Mouse (Mus musculus) thymus, postnatal 25 days (tissue): ENCODE measurements around the gene Kbtbd13.

Source experiments
- DNase-seq: peaks from one replicate; pipeline ENCODE4 v3.0.0; 2022

The Kbtbd13 gene

DNA sequence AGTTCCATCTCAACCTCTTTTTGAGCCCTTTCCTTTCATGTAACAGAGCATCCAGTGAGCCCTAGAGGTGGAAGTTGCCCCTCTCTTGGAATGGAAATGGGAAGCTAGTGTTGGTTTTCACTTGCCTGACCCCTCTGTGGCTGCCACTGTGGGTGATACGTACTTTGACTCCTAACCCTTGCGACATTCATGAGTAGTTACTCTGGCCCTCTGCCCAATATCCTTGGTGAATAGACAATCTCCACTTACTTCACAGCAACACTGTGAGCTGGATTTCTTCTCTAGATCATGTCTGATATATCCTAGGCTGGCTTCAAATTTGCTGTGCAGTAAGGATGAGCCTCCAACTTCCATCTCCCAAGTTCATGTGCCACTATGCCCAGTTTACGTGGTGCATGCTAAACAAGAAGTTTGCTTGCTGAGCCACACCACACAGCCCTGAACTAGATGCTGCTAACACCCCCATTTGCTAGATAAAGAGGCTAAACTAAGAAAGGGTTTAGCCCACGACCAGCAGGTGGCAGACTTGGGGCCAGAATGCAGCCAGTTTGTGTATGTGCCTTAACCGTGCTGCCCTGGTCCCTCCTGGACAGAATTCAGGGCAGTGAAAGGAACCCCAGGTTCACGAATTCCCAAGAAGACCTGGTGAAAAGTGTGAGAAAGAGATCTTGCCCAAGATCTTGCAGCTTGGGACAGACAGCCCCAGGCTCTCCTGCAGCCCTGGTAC is 1.3 kb upstream of the Kbtbd13 start:
- DNase-seq: peak; percentile 60

DNA sequence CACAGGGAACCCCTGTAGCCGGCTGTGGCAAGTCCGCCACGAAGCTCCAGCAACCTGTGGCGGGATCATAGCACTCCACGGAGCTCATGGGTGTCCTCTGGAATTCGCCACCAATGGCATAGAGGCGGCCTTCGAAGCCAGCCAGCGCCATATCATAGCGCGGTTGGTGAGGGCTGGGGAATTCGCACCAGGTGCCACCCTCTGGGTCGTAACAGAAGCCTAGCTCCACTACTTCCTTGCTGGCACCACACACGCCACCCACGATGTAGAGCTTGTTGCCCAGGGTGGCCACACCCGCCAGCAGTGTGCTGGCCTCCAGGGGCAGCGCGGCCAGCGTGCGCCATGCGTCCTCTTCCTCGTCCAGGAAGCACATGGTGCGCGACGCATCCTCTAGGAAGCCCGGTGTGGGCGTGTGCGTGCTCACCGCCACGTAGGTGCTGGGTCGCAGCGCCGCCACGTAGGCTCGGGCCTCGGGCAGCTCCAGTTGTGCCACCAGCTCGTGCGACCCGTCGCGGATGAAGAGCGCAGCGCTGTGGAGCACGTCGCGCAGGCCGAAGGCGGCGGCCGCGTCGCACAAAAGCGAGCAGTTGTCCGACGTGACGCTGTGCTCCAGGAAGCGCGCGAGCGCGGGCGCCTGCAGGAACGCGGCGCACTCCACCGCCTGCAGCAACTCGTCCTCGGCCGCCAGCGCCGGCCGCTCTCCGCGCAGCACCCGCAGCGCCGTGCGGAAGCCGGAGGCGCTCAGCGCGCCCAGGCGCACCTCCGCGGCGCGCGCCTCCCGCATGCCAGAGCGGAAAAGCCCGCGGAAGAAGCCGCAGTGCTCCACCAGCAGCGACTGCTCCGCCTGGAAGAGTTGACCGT is 470 bp downstream of the Kbtbd13 start:
- DNase-seq: no peak

DNA sequence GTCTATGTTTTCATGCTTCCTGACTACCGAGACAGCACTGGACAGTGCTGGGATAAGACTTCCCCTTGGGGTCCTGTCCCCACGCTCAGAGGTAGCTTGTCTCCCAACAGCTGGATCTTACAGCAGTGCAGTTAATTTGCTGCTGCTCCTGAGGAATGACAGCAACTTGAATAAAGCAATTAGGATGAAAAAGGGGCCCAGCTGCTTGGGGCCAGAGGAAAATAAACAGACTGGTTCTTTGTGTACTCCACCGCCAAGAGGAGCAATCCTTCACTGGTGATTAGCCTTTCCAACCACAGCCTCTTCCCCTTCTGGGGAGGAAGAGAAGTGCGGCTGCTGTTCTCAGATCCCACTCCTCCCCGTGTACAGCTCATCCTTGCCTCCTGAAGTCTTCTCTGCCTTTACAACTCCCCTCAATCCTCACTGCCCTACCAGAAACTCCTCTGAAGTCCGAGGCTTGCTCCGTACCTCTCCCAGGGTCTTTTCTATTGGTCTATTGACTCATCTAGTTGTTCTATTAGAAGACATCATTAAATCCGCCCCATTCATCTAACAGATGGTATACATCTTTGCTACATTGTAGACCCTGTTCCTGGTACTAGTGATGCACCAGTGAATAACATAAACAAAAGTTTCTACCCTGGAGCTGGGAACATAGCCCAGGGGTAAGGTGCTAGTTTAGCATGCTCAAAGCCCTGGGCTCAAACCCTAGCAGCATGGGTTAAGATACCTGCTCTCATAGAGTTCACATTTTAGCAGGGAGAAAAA is 4.9 kb downstream of the Kbtbd13 start:
- no peak for DNase-seq

DNA sequence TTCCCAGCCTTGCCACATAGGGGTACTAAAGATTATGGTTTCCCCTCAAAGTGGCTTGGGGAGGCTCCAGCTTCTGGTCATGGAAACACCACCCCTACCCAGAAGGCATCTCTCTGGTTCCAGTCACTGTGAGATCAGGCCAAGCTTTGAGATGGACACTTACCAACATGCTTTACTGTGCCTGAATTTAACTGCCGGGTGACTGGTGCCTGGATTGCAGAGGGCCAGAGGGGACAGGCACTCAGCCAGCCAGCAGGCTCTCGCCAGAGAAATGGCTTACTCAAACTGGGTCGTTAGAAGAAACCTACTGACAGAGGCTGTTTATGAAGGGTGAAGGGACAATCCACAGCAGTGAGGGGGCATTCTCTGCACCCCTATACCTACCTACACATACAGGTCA is 7.2 kb downstream of the Kbtbd13 start:
- no peak for DNase-seq

DNA sequence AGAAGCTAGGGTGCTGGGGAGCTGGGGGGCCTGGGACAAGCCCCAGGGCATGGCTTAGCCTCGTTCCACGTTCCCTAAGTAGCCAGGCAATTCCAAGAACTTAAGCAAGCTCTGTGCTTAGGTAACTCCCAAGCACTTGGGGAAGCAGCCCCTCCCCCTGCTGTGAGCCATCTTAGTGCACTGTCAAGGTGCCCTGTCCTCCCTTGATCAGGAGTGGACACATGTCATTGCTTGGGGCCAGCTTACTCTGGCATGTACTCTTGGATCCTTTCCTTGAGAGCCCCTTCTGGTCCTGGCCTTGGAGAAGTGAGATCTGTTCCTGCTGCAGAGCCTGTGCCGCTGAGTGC is 8.7 kb downstream of the Kbtbd13 start:
- no peak for DNase-seq

DNA sequence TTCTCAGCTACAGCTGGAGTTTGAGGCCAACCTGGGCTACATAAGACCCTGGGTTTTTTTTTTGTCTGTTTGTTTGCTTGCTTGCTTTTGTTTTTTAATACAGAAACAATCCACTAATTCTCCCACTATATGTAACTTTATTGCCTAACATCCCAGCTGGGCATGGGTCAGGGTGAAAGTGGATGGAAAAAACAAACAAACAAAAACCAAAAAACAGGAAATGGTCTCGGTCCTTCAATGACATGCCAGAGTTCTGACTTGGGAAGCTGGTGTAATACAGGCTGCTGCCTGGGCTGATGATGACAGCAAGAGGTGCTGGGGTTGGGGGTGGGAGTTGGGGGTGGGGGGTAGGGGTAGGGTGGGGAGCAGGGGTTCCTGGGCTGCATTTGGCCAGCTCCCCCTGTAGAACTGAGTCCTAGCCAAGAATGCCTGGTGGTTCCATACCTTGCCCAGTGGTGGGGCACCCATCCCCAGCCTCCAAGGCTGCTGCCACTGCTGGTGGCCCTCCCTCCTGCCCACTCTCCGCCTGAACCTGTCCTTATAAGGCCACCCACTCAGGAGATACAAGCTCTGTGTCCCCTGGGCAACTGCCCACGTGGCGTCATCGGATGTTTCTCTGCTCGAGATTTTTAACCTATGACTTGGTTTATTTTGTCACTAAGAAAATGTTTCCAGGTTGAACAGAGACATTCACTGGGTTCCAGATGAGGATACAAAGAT is 9.3 kb downstream of the Kbtbd13 start:
- DNase-seq: no peak

DNA sequence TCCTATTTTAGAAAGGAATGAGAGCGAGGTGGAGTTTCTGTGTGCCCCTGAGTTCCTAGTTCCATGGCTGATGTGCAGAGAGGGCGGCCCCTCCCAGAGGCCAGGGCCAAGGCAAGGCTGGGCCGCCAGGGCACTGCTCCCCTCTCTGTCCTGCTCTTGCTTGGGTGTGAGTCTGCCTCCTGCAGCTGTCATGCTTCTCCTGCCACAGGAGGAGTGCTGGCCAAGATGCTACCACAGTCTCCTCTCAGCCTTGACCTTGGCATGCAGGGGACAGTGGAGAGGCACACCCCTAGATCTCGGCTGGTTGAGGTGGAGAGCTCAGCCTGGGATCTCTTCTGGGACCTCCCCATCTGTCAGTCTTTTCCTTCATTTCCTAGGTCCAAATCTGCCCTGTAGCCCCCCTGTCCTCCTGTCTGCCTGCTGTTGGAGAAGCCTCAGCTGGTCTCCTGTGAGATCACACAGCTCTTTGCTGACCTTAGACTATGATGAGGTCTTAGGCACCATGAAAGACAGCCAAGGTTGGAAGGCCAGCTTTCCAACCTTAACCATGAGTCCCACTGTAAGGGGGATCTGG is 10.3 kb downstream of the Kbtbd13 start:
- DNase-seq: no peak

DNA sequence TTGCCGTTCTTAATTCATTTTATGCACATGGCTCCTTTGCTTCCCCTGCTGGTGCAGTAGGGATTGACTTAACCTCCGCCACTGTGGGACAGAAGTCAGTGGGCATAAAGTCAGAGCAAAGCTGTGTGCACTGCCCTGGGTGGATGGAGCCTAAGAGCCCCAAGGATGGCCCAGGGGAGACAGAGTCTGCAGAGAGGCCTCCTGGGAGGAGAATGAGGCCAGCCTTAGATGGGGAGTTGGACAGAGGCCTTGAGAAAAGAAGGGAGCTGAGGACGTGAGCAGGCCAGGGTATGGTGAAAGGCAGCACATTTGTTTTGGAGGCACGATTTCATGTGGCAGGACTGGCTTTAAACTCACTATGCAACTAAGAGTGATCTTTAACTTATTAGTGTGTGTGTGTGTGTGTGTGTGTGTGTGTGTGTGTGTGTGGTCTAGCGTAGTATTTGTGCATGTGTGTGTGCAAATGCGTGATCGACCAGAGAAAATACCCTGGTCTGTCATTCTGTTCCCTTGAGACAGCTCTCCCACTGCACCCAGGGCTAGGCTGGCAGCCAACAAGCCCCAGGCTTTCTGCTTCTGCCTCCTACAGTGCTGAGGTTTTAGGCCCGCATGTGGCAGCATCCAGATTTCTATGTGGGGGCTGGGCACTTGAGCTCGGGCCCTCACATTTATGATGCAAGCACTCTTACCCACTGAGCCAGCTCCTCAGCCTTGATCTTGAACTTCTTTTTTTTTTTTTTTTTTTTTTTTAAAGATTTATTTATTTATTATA is 16.1 kb downstream of the Kbtbd13 start:
- DNase-seq: no peak

DNA sequence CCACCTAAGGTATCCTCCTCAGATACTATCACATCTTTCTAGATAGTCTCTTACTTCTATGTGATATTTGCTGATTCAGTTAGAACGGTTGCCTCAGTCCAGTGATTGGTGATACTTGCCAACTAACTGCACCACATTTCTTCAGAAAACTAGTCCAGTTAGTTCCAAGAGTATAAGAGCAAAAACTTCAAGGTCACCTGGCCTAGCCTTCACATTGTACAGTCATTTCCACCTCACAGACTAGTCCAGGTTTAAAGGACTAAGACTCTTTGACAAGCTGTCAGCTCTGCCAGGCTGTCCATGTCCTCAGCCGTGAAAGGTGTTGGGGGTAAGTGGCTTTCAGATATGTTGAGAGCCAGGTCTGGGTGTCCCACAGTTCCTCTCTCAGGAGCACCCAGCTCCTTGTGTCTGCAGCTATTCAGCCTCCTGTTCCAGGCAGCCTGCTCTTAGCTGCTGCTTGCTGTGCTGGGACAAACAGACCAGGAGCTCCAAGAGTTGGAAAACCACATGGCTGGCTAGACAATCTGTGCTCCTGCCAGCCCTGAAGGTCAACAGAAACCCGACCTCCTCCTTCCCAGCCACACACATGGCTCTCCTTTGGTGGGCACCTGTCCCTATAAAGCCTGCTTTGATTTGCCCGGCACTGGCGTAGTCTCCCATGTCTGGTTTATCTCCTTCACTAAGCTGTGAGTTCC is 16.8 kb downstream of the Kbtbd13 start:
- DNase-seq: no peak

DNA sequence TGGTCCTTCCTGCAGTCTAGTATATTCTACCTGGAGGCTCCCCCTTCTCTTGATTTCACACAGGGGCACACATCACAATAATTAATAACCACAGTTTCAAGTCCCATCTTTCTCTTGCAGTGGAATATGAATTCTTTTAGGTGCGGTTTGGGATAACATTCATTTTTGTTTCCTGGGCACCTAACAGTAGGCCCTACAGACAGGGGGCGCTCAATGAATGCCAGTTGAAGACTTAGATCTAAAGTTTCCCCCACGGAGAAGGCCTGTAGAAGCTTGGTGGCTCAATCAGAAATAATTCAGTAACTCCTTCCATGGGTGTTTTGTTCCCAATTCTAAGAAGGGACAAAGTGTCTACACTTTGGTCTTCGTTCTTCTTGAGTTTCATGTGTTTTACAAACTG is 19.0 kb downstream of the Kbtbd13 start:
- DNase-seq: peak; percentile 57

DNA sequence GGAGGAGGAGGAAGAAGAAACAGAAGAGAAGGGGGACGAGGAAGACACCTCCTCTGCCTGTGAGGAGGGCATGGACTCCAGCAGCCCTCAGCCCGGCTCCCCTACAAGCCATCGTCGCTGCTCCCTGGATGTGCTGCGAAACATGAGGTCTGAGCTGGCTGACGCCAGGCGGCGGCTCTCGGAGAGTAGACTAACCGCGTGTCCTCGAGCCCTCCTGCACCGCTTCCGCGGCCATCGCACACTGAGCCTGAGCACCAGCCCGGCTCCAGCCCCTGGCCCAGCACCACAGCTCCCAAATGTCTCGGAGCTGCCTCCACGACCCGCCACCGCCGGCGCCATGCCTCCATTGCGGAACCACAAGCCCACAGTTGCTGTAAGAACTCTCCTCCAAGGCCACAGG is 19.7 kb downstream of the Kbtbd13 start:
- DNase-seq: no peak

DNA sequence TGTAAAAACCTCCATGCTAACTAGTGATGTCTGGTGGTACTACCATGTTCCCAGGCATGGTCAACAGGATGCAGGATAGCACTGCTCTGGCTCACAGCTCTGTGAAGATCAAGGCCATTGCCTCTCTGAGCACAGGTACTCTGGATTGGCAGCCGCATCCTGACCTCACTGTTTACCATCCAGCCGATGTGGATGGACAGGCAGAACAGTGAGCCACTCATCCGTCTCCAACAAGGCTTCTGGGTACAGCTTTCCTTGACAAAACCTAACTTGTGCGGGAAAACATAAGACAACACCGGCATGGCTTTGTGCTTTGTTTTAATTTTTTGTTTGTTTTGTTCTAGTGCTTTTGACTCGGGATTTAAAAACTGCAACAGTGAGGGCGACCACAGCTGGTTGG is 25.7 kb downstream of the Kbtbd13 start:
- no peak for DNase-seq

DNA sequence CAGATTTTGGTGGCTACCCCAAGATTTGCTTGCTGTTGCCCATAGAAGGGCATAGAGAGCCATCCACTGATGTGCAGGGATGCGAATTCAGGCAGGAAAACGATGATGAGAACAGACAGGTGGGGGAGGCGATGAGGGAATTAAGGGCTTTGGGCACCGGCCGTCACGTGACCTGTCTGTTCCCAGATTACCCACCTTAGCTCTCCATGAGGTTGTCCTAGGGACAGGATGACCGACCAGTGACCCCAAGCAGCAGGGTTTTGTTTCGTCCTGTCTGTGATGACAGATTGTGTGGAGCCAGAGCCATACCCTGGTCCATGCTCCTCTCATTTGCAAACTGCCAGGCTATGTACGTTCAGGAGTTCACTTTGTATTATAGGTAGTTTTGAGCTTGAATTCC is 27.8 kb downstream of the Kbtbd13 start:
- no peak for DNase-seq

DNA sequence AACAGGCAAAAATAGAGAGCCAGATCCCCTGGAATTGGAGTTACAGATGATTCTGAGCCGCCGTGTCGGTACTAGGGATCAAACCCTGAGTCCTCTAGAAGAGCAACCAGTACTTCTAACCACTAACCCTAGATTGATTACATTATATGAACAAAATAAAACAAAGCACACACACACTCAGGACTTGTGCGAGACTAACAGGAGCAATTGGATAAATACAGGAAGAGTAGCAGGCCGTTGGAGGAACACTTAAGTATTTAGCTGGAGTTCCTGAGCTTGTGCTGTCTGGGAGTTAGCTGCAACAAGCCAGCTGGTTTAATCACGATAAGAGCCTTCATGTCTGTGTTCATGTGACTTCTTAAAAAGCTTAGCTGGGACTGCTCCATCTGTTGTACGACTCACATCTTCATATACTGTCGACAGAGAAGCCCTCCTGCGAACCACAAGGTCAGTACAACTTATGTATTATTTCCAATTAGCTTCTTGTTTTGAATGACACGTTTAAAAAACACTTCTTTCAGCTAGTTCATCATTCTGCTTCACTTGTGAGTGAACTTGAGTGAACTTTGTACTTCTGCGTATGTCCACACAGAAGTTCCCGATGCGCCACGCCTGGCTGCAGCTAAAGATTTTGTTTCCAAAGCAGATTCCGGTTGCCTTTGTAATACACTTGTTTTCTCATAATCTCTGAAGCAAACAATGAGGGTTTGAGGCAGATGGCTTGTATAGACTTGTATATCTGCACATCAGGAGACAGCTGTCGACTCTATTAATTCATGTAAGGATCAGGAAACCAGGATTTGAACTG is 30.6 kb downstream of the Kbtbd13 start, which contains the start of gene Ubap1l:
TSS of gene Ubap1l (plus strand) at position 401 of the 808 bp plus-strand sequence.
- DNase-seq: no peak

DNA sequence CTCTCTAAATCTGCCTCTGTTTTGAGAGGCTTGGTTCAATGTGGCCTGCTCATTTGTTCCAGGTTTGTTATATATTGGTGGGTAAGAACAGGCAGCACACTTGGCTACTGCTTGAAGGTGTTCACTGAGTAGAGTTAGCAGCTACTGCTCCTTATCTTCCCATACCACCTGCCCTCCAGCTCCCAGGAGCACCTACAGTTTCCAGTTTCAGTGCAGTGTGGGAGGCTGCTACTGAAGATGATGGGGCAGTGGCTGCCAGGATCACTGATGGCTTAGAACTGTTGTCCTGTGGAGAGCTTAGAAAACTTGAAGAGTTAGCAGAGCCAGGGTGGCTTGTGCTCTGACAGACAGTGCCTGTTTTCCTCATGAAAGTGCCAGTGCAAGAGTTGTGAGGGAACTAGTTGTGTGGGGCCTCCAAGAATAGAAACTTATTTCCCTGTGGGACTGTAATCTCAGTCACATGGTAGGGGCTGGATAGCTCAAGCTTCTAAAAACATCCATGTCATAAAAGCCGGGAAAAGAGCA is 32.4 kb downstream of the Kbtbd13 start:
- DNase-seq: no peak

DNA sequence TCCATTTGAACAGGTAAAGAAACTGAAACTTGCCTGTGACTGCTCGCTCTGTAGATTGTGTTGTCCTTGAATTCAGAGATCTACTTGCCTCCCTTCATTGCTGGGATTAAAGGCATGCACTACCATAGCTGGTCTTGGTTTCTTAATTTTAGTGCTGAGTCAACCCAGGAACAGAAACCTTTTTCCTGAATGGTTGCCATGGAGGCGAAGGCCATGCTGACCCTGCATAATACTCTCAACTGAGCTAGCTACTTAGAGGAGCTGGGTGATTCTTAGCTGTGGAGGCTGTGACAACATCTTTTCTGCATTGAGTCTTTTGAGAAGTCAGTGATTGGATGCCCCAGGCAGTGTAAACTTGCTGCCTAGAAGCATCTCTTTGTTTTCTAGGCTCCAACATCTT is 34.5 kb downstream of the Kbtbd13 start:
- DNase-seq: no peak

DNA sequence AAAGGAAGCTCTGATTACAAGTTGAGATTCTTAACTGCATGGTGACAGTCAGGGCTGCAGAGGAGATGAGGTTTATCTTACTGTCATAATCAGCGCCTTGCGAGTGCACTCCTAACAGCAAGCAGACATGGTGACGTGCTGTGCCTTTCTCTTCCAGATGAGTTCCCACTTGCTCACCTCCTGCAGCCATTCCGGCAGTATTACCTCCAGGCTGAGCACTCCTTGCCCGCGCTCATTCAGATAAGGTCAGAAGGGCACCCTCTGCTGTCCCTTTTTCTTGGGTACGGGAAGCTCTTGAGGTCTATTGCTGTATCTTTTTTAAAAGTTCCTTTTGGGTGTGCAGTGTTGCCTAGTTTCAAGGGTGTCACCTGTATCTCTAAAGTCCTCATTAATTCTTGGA is 34.9 kb downstream of the Kbtbd13 start:
- no peak for DNase-seq

DNA sequence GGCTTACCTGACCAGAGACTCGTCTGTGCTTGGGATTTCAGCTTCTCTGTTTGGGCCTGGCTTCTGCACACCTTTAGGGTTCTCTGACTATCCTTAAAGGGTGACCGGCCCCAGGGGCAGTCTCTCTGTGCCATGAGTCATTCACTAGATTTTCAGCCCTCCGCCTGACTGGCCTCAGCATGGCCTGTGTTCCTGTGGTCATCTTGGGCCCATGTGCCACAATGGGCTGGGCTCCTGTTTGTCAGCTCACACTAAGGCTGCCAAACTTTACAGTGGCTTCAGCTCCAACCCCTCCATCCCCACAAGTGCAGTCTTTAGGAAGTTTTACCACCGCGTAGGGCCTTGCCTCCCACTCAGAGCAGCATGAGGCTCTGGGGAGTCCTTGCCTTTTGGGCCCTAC is 38.2 kb downstream of the Kbtbd13 start:
- no peak for DNase-seq

DNA sequence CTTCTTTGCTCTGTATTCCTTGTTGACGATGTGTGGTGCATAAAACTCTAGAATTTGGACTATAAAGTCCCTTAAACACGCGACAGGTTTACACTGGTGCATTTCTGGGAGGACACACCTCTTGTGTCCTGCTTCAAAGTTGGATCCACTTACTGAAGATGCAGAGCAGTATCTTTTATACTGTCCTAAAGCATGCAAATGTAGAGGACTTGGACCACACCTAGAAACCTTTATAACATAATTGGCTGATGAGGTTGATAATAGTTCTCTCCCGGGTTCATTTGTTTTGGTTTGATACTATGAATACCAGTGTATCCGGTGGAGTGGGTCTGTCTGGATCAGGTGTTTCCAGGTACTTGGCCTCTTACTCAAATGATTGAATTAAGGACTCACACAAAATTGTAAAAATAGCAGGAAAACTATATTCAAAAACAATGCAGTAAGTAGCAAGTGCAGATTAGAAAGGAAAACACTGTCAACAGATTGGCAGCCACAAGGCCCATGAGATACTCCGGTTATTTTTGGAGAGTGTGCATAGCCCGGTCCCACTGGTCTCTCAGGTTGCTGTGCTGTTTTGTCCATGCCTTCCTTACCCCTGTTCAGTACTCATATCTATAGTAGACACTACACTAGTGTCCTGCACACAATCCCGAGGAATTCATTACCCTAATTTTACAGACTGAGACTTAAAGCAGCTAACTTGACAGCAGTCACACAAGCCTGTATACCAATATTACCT is 44.2 kb downstream of the Kbtbd13 start:
- no peak for DNase-seq
